Mouse (Mus musculus): ENCODE measurements around the gene Fam208a.

Gene Fam208a

DNA sequence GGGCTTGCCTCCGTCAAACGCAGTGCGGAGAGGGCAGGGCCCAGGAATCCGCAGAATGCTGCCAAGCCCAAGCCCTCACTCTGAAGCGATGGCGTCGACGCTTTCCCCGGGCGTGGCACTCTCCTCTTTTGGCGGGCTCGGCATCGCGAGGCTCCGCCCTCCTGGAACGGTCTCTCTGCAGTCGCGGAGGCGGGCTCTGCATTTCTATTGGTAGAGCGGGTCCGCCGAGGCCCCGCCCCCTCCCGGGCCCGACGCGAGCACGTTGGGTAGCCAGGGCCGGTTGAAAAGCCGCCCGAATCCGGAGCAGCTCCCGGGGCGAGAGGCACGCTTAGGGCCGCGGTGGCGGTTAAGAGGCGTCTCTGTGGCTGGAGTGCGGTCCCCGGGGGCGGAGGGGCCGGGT is at the start of gene Fam208a:
Fam208a (plus strand) TSS at position 262 of the 400 bp plus-strand sequence.
- DNase-seq = peak; percentile 96 to 98

DNA sequence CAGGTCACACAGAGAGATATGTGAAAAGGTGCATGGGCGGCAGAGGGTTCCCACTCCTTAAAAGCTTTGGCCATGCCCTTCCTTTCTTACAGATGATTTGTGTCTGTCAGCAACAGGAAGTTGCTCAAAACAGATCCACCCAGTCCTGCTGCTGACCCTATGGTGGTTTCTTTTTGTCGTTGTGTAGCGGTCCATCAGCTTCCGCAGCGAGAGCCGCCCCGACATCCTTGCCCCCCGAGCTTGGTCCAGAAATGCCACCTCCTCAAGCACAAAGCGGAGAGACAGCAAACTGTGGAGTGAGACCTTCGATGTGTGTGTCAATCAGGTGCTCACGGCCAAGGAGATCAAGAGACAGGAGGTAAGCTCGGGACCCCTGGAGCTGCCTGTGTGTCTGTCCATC is 49.2 kb upstream of the Fam208a start:
- DNase-seq = no peak

DNA sequence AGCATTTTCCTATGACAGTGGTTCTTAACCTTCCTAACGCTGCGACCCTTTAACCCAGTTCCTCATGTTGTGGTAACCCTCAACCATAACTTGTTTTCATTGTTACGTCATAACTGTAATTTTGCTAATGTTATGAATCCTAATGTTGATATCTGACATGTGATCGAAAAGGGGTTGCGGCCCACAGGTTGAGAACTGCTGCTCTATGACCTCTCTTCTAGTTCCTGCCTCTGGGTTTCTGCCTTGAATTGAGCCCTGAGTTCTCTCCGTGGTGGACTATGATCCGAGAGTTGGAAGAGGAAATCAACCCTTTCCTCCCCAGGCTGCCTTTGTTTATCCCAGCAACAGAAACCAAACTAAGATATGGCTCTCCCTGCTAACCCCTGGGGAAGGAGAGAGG is 47.2 kb upstream of the Fam208a start:
- no peak for DNase-seq

DNA sequence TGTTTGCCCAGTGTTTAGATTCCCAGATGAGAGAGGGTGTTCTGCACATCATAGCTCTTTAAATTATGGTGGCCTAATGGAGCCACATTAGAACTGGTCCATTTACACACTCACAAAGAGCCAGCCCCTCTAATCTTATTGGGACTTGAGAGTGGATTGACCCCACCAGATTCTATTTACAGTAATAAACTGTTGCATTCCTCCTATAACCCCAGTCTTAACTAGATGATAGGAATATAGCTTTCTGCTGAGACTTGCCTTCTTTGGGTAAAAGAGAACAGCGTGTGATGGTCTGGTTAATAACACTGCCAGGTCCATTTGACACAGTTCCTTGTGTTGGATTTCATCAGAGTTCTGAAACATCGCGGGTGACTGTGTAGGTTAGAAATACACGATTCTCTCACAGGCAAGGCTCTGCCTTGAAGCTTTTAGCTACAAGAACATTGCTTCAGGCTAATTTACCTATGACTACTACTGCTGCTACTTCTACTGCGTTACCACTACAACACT is 45.3 kb upstream of the Fam208a start:
- no peak for DNase-seq

DNA sequence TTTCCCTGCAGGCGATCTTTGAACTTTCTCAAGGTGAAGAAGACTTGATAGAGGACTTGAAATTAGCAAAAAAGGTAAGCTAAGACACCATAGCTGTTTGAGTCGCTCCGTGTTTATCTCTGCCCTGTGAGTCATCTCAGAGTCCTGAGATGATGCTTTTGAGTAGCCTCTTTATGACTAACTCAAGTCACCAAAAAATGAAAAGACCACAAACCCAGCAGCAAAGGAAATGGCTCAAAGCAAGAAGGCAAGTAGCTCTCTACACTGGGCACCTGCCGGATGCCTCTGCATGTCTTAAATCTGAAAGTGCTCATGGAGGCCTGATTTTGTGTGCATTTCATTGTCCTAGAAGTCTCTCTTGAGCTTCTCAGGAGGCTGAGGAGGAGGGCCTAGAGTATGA is 44.5 kb upstream of the Fam208a start:
- no peak for DNase-seq

DNA sequence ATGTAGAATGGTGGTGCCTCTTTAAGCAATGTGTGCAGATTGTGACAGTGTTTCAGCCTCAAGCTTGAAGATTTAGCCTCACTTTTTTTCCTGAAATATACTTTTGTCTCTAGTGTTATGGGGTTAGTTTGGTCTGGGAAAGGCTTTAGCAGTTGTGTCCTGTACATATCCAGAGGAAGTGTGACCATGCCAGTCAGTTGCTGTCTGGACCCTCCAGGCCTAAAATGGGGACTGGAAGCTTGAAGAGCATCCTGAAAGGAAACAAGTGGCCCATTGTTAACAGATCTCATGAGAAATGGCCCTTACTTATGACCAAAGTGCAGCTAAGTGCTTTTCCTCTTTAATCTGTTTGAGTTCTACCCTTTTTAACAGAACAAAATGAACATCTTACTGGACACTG is 40.0 kb upstream of the Fam208a start:
- no peak for DNase-seq

DNA sequence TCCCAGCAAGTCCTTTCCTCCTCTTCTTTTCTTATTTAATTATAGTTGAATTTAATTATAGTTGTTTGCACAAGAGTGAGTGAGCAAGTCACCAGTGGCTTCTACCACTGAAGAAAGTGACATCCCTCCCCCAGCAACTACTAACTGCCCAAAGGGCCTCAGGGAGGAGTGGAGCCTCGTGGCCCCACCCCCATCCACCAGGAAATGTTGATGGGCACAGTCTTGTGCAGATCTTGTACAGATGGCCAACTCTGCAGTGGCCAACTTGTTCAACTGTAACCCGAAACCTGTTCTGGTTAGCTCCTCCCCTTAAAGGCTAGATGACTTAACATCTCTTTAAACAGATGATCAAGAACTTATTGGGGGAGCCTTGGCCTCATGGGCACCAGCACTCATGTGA is 38.9 kb upstream of the Fam208a start:
- DNase-seq = no peak

DNA sequence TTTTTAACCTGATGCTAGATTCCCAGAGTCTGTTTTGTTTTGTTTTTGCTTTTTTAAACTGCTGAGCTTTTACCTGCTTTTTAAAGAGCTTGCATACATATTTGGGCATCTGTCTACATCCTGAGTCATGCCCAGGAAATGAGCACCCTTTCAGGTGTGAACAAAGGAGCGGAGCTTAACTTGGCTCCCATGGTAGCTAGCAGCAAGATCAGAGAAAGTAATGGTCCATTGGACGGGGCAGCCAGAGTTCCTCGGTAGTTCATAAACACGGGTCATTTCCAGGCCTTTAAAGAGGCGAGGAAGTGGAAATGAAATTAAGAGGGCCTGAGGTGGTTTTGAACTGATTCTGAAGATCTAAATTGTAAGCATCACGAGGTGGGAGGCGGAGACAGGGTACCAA is 38.0 kb upstream of the Fam208a start:
- no peak for DNase-seq

DNA sequence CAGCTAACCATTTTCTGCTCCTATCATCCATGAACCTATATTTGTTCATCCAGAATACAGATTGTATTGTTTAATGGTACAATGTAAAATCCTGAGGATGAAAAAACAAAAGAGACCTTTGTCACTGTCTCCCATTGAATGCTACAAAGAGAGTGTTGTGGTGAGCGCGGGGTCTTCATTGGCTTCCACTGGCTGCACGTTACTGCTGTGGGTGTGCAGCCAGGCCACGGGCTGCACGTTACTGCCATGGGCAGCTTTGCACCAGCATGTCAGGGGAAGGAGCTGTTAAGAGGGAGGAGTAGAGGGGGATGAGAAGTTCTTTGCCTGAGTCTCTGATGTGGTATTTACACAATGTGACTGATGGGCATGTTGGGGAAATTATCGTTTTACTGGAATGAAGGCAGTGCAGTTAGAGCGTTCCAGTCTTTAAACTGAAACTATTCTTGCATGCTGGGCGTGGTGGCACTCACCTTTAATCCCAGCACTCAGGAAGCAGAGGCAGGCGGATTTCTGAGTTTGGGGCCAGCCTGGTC is 36.8 kb upstream of the Fam208a start:
- DNase-seq = no peak

DNA sequence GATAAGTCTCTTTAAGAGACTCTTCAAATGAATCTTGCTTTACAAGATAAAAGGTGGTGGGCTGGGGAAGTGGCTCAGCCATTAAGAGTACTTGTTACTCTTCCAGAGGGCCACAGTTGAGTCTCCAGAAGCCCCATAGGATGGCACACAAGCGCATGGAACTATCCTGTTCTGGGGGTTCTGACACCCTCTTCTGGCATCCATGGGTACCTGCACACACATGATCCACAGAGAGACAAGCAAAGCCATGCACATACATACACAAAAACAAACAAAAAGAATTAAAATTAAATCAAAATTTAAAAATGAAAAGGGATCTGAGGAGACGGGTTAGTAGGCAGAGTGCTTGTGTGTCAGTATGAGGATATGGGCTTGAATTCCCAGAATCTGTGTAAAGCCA is 36.0 kb upstream of the Fam208a start:
- no peak for DNase-seq

DNA sequence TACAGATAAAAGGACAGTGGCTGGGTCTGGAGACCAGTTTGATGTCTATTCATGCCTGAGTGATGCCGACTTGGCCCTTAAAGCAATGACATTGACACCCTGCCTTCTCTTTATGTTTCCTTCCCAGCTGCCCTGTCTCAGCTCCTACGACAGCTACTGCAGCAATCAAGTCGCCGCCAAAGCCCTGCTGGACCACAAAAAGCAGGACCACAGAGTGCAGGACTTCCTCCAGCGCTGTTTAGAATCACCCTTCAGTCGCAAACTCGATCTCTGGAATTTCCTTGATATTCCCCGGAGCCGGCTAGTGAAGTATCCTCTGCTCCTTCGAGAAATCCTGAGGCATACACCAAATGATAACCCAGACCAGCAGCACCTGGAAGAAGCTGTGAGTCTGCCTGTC is 34.8 kb upstream of the Fam208a start:
- DNase-seq = no peak

DNA sequence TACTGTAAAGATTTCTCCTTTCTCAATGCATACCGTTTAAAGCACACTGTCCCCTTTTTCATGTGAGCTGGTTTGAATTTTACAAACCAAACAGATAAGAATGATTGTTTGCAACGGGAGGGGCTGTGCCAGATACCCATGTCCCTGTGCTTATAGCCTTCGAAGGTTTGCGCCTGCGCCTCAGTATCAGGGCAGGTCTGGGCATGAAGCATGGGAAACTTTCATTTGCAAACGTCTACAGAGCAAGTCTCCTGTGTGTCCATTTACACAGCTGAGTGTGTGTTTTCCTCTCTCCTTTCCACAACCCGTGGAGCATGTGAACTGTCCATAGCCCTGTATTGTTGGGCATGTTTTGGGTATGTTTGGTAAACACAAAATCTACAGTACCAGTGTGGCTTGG is 32.2 kb upstream of the Fam208a start:
- no peak for DNase-seq

DNA sequence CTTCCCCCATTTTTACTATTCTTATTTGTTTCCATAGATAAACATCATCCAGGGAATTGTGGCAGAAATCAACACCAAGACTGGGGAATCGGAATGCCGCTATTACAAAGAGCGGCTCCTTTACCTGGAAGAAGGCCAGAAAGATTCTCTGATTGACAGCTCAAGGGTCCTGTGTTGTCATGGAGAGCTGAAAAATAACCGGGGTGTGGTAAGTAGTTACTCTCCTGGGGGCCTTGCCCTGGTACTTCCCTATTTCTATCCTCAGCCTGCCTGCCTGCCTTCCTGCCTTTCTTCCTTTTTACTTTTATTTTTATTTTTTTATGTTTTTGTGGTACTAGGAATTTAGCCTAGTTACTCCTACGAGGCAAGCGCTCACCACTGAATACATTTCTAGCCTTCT is 31.1 kb upstream of the Fam208a start:
- DNase-seq = no peak

DNA sequence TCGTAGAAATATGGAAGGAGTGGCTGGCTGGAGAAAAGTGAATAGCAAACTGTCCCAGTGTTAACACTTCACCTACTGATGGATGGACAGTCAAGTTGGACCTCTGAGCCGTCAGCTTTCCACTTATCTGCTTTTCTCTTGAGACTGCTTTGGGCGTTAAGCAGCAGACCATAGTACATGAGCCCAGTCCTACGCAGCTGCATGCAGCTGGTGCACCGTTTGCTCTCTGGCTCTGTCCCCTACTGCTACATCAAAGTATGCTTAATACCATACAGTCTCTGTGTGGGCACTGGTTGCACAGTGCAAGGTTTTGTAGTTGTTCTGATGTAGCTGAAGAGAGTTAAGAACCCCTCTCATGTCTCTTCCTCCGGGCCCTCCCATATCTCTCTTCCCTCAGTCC is 28.1 kb upstream of the Fam208a start:
- no peak for DNase-seq

DNA sequence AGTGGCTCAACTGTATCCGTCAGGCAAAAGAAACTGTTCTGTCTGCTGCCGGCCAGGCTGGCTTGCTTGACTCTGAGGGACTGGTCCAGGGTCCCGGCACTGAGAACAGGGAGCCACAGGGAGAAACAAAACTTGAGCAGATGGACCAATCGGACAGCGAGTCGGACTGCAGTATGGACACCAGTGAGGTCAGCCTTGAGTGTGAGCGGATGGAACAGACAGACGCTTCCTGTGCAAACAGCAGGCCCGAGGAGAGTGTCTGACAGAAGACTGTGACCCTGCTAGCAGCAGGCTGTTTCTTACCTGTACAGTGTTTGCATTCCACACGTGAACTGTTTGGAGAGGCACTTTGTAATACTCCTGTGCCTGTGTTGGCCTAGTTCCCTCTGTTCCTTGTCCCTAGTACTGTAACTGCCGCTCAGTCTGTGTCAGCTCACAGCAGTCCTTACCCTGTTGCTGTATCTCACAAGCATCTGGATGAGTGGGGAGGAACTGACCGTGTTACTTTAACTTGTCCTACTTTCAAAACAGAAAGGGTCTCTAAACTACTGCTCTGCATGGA is 26.8 kb upstream of the Fam208a start:
- no peak for DNase-seq

DNA sequence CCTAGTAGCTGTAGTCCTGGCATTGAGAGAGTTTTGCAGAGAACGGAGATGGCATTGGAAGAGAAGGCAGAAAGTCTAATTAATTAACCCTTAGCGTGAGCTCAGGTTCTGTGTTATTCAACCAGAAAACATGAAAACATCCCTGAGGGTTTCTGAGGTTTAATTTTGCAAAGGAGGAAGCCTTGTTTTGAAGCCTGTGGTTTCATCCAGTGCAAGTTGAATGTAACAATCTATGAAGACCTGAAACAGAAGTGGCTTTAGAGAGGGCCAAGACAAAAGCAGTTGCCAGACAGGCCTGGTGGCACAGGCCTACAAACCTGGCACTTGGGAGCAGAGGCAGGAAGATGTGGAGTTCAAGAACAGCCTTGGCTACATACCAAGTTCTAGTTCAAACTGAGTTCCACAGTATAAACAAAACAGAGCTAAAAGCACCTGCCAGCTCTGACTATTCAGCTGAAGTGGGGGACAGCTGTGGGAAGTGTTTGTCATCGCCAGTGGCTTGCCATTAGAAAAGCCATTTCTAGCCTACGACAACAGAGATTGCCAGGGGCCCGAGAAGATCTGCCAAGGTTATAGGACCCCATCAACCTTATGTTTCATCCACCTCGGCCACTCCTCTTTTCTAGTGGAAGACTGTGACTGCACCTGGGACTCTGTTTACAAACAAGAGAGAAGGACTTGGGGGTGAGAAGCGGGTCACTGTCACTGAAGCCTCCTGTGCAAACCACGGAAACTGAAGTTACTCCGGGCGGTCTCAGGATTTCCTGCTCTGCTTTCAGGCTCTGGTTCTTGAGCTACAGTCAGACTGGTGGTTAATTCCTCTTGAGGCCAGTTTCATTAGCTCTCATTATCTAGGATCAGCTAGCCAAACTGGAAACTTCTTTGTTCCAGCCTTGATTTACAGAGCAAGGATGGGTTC is 26.0 kb upstream of the Fam208a start:
- no peak for DNase-seq

DNA sequence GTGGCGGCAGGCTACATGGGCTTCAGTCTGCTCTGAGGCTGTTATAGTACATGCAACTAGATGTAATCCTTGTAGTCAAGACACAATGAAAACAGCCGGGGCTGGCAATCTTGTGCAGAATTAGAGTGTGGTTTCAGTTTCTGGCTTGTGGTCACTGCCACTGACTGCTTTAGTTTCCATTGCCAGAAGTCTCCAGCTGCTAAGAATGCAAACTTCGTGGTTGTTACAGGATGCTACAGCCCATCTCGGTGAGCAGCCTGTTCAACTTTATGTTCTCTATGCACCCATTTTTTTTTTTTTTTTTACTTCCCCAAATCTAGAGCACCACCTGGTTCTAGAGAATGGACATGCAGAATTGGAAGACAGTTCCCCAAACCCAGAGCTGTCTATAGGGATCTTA is 23.2 kb upstream of the Fam208a start:
- DNase-seq = no peak

DNA sequence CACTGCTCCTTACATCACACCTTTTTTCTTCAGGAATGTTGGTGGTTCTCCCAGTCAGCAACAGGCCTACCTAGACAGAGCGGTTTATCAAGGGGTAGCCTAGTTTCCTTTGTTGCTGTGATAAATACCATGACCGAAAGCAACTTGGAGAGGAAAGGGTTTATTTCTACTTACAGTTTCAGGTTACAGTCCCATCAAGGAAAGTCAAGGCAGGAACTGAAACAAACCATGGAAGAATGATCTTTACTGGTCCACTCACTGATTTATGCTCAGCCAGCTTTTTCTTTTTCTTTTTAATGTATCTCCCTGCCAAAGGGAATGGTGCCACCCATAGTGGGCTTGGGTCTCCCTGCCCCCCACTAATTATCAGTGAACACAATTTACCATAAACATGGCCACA is 22.7 kb upstream of the Fam208a start:
- no peak for DNase-seq

DNA sequence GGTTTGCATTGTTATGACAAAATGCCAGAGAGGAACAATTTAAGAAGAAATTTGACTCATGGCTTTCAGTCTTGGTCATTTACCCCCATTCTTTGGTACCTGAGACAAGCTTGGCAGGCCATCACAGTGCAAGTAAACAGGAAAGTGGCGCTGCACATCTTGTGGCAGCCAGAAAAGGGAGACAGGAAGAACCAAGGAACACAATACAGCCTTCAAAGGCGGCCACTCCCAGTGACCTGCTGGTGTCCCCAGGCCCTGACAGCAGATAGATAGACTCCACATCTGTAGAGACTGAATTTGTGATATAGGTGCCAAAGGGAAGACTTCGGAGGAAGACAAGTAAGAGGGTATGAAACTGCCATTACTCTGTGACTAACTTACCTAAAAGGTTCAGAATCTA is 20.4 kb upstream of the Fam208a start:
- no peak for DNase-seq

DNA sequence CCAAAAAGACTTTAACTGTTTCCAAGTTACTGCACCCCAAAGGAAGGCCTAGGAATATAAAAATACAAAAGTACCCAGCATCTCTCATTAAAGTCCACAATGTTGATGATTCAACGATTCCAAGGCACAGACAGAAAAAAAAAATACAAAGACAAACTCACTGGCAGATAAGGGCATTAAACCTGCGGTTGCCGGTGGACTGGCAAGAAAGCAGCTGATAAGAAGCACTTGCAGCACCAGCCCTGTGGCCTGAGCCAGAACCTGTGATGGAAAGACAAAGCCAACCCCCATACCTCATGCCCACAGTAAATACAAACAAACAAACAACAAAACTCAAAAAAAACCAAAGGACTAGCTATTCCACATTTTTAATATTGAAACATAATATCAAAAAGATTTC is 19.0 kb upstream of the Fam208a start:
- DNase-seq = no peak

DNA sequence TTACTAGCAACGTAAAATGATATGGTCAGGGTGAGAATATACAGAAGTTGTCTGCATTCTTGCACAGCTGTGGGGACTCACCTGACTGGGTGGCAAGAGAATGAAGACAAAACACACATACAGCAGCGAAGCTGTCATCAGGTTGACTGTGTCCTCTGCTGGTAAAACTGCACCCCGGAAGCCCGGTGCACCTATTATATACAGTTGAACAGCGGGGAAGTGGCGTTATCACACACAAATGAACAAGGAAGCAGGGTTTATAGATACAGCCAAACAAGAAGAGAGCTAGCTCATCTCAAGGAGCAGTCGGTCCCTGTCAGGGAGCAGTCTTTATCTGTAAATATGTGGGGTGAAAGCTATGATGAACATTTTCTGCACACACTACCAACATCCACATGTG is 17.1 kb upstream of the Fam208a start:
- DNase-seq = no peak

DNA sequence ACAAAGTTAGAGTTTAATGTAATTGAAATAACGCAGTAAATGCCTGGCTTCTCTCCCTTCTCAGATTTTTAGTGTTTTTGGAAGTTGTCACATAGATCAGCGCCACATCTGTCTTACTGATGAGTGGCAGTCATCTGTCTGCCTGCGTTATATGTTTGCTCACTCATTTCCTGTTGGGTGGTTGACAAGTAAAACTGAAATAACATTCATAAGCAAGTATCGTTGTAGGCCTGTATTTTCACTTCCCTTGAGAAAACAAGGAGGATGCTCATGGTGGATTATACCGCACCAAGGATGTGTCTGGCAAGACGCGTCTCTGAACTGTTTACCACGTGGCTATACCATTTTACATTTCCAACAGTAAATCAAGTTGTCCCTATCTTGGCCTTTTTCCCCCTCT is 15.9 kb upstream of the Fam208a start:
- no peak for DNase-seq

DNA sequence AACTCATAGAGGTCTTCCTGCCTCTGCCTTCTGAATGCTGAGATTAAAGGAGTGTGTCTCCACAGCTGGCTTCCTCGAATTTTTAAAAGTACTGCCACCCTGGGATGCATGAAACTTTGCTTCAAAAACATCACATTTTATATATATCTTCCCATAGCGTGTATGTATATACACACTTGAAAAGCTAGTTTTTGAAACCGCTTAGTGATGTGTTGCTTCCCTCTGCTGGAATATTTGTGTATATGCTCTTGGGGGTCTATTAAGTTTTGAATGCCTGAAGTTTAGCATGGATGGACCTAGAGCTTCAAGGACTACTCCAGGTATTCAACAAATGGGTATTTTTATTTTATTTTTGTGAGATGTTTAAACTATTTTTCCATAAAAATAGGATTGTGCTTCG is 14.7 kb upstream of the Fam208a start:
- DNase-seq = peak in 1 of 2 experiments; percentile 27

DNA sequence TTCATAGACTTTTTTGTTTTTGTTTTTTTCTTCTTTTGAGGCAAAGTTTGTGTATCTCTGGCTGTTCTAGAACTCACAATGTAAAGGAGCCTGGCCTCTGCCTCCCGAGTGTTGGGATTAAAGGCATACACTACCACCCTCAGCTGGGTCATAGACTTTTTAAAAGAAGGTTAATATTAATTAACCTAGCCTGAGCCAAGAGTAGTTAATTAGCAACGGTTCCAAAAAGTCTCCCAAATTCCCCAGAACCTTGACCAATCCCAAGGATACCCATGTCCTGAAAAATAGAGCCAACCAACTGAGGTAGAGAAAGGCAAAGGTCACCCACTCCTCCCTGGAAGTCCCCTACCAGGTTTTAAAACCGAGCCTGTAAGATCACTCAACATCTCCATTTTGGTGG is 7.8 kb upstream of the Fam208a start:
- DNase-seq = no peak

Data from cerebellum, postnatal 25 days (tissue).